Mouse (Mus musculus): ENCODE results near the gene Tnmd.

The Tnmd gene

GRCm38 (mm10) chrX:133850680-133851079 is at the start of gene Tnmd:
Gene Tnmd, plus strand, starts transcription at chrX:133850980.
- DNase-seq (ENCODE audit: low spot score) = no peak

- DNase-seq (ENCODE audit: low spot score) = no peak
These were observed 2.9 kb downstream of the Tnmd start for GRCm38 (mm10) chrX:133853637-133854036.

GRCm38 (mm10) chrX:133869743-133870142 is 19.0 kb downstream of the Tnmd start:
- DNase-seq (ENCODE audit: low spot score) = no peak

DNA sequence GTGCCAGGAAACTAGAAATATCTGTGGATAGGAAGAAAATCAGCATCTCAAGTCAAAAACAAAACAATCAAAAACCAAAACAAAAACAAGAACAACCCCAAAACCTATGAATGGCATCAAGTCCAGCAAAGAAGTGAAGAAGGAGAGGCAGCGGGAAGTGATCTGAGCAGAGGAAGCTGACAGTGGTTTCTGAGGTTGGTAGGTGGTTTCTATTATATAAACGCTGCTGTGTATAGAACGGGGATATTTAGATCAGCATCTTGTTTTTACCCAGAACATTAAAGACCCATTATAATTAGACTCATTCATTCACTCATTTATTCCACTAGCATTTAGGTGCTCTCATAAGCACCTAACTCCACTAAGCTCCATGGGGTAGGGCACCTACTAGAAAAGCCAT is 36.5 kb downstream of the Tnmd start:
- DNase-seq (ENCODE audit: low spot score) = no peak

GRCm38 (mm10) chrX:133888111-133888510 is 37.3 kb downstream of the Tnmd start:
- DNase-seq (ENCODE audit: low spot score) = no peak

- DNase-seq (ENCODE audit: low spot score) = peak; percentile 78
These were observed 47.3 kb downstream of the Tnmd start, which contains the start of gene Tspan6 for GRCm38 (mm10) chrX:133898014-133898542. Gene Tspan6, minus strand, starts transcription at chrX:133898429.

DNA sequence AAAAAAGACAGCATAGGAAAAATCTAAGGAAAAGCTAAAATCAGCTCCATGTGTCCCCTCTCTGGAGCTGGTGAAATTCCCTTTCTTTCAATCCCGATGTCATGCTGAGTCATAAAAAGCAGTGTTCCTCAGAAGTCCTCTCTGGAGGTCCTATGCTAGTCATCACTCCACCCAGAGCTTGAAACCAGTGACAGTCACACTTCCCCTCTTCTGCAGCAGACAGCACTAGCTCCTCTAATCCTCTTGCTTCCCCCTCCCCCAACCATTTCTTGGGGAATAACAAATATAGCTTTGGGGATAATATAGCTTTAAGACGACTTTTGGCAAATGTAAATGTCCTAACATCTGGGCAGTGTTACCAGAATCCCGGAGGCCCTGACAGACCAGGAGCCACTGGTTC is 57.5 kb downstream of the Tnmd start, which contains the start of gene Srpx2:
Gene Srpx2, plus strand, starts transcription at position 166 of the 400 bp plus-strand sequence.
- DNase-seq (ENCODE audit: low spot score) = no peak

DNA sequence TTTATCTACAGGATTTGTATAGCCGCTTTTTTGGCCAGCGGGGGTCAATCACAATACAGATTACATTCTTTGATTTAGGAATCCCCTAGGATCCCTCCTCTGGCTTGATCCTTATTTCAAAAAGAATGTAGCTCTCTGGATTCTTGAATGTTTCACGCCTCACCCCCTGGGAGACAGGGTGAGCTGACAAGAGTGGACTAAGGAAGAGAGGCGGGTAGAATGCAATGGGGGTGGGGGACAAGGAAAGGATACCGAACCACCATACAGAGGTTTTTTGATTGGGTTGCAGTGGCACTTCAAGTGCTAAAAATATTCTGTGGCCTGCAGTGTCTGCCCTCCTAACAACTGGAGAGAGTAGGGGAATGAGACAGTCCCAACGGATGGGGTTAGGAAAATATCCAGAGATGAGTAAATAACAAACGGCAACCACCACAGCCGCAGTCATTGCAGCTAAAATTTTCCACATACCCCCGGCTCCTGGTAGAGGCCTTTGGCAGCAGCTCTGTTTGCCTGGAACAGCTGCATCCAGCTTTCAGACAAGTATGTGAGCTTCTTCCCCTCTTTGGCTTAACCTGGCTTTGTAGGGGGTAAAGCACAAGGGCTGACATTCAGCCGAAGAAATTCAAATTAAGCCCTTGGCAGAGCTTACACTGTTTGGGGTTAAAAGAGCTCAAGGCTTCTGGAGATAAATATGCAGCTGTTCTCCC is 60.8 kb downstream of the Tnmd start:
- DNase-seq (ENCODE audit: low spot score) = no peak

- DNase-seq (ENCODE audit: low spot score) = no peak
These were observed 62.2 kb downstream of the Tnmd start for GRCm38 (mm10) chrX:133913006-133913405.

DNA sequence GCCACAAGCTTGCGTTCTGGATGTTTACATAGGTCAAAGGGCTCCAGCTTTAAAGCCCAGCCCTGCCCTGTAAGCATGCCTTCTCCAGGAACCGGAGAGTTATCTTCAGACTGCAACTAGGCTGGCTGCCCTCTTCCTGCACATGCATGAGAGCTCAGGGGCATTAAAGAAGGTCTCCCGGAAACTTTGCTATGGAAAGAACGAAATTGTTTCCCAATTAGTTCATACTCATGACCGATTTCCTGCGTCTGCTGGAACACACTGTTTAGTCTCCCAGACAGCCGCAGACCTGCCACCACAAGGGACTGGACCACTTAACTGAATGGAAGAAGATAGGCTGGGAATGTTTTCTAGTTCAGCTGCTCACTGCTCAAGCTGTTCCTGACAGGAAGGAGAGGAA is 63.4 kb downstream of the Tnmd start:
- DNase-seq (ENCODE audit: low spot score) = no peak
